Mouse (Mus musculus): ENCODE measurements around the gene Txndc8. TPM values are rescaled to one million over a fixed set of nuclear protein-coding genes. Genes with fewer than 3 reads are reported as not detected.

Txndc8 gene
- total and polyA plus RNA-seq, 2 experiments from 2014 or later: not detected

DNA sequence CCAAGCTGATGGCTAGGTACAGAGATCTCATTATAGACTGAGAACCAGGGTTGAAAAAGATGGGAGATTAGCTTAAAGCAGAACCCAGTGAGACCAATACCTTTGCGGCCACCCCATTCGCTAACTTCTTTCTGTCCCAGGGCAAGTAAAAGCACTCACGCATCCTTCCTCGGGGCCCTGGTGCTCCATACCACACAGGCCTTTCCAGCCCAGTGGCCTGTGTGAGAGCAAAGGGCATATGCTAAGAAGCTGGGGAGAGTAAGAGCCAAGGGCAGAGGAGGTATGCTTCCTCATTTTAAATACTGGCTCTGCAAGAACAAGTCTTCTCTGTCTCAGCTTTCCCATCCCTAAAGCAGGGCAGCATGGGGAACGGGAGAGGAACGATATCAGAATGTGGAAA is 59.1 kb downstream of the Txndc8 start:
- Histone ChIP-seq H3K9me3 (ENCODE audit: low read length) (no peaks in the 10 kb centered on the region), H3K27ac (ENCODE audit: low read depth, low read length) (no peak overlapping the region), H3K9ac (no peak overlapping the region), H3K36me3 (ENCODE audit: insufficient read depth) (peaks cover 53% of the 10 kb centered on the region), H3K4me3 (ENCODE audit: low read depth, low read length) (no peak overlapping the region), H3K4me1 (ENCODE audit: insufficient read depth) (no peaks in the 10 kb centered on the region), H3K4me2 (ENCODE audit: low read depth) (no peak overlapping the region), H3K27me3 (ENCODE audit: insufficient read depth, low read length) (no peaks in the 10 kb centered on the region)
- 94% methylated on average over 6 of the region's 6 CpGs for WGBS
- DNase-seq (no peak), ATAC-seq (no peak)
- no peak for TF ChIP-seq CTCF (IDR thresholded peaks at IDR 0.05; ENCODE audit: low read depth)

DNA sequence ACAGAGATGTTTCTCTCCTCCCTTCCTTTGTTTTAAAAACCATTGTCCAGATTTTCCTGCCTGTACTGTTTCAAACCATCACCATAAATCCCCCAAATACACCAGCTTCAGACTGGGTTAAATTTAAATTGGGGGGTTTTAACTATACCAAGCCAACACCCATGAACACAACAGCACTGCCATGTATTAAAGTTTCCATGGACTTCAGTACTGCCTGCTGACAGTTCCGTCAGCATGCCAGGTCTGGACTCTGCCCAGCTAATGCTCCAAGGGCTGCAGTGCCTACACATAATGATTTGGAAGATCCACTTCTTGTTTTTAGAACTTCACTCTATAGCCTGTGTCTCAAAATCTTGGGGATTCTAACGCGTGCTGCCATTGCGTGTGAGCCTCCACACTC is 61.4 kb downstream of the Txndc8 start:
- Histone ChIP-seq H3K9ac (no peak overlapping the region), H3K9me3 (ENCODE audit: low read length) (no peaks in the 10 kb centered on the region), H3K4me1 (ENCODE audit: insufficient read depth) (no peaks in the 10 kb centered on the region), H3K4me3 (ENCODE audit: low read depth, low read length) (no peak overlapping the region), H3K27me3 (ENCODE audit: insufficient read depth, low read length) (no peaks in the 10 kb centered on the region), H3K4me2 (ENCODE audit: low read depth) (no peak overlapping the region), H3K27ac (ENCODE audit: low read depth, low read length) (no peak overlapping the region), H3K36me3 (ENCODE audit: insufficient read depth) (peaks cover 68% of the 10 kb centered on the region)
- DNase-seq (no peak), ATAC-seq (no peak)
- 94% methylated on average over 4 of the region's 4 CpGs for WGBS
- no peak for TF ChIP-seq CTCF (IDR thresholded peaks at IDR 0.05; ENCODE audit: low read depth)

DNA sequence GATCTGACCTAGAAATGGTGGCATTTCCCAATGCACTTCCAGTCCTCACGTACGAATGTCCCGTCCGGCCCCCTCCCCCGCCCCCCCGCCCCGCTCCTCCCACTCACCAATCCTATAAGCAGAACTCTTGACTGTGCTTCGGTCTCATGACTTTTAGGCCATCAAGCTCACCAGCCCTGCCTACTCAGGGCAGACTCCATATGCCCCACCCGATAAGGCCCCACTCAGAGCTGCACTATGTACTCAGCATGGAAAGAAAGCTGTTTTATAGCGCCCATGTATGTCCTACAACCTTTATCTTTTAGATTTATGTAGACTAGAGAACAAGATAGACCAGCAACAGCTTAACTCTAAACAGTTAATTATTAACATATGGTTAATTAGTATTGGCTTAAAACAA is 61.9 kb downstream of the Txndc8 start:
- 88% methylated on average over 10 of the region's 10 CpGs for WGBS
- Histone ChIP-seq H3K4me2 (ENCODE audit: low read depth) (no peak overlapping the region), H3K4me1 (ENCODE audit: insufficient read depth) (no peaks in the 10 kb centered on the region), H3K27ac (ENCODE audit: low read depth, low read length) (no peak overlapping the region), H3K9ac (no peak overlapping the region), H3K36me3 (ENCODE audit: insufficient read depth) (peaks cover 71% of the 10 kb centered on the region), H3K9me3 (ENCODE audit: low read length) (no peaks in the 10 kb centered on the region), H3K27me3 (ENCODE audit: insufficient read depth, low read length) (no peaks in the 10 kb centered on the region), H3K4me3 (ENCODE audit: low read depth, low read length) (no peak overlapping the region)
- DNase-seq (no peak), ATAC-seq (no peak)
- no peak for TF ChIP-seq CTCF (IDR thresholded peaks at IDR 0.05; ENCODE audit: low read depth)

DNA sequence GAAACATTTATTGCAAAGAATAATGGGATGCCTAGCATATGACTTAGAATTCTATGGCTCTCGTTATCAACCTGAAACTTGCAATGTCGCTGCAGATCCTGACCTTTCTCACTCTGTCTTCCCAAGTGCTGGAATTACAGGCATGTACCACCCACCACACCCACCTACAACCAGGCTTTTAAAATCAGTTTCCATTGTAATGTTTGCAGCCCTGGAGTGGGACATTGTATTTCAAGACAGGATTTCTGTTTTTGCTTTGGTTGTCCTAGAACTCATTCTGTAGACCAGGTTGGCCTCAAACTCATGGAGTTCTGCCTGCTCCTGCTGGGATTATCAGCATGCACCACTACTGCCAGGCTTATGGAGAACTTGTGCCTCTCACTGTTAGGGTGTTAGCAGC is 66.0 kb downstream of the Txndc8 start:
- Histone ChIP-seq H3K9ac (no peak overlapping the region), H3K9me3 (ENCODE audit: low read length) (no peaks in the 10 kb centered on the region), H3K36me3 (ENCODE audit: insufficient read depth) (peaks cover 42% of the 10 kb centered on the region), H3K4me2 (ENCODE audit: low read depth) (no peak overlapping the region), H3K27me3 (ENCODE audit: insufficient read depth, low read length) (no peaks in the 10 kb centered on the region), H3K4me1 (ENCODE audit: insufficient read depth) (no peaks in the 10 kb centered on the region), H3K27ac (ENCODE audit: low read depth, low read length) (no peak overlapping the region), H3K4me3 (ENCODE audit: low read depth, low read length) (no peak overlapping the region)
- WGBS: 91% methylated on average over 2 of the region's 2 CpGs
- DNase-seq (no peak), ATAC-seq (no peak)
- no peak for TF ChIP-seq CTCF (IDR thresholded peaks at IDR 0.05; ENCODE audit: low read depth)

DNA sequence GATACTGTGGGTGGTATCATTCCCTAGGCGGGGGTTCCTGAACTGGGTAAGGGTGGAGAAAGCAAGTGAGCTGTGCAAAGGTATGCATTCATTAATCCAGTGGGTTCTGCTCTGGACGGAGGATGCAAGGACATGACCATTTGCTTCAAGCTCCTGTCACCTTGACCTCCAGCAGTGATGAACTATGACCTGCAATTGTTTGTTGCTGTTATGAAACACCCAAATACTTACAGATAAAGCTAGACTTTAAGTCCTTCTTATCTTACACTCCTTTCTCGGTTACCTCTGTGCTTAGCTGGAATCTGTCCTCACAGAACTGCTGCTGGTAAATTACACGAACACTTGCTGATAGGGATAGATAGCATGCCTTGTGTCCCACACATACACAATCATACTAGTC is 68.3 kb downstream of the Txndc8 start:
- no peak for TF ChIP-seq CTCF (IDR thresholded peaks at IDR 0.05; ENCODE audit: low read depth)
- Histone ChIP-seq H3K36me3 (ENCODE audit: insufficient read depth) (peaks cover 25% of the 10 kb centered on the region), H3K4me2 (ENCODE audit: low read depth) (no peak overlapping the region), H3K4me1 (ENCODE audit: insufficient read depth) (no peaks in the 10 kb centered on the region), H3K27ac (ENCODE audit: low read depth, low read length) (no peak overlapping the region), H3K9me3 (ENCODE audit: low read length) (no peaks in the 10 kb centered on the region), H3K4me3 (ENCODE audit: low read depth, low read length) (no peak overlapping the region), H3K9ac (no peak overlapping the region), H3K27me3 (ENCODE audit: insufficient read depth, low read length) (no peaks in the 10 kb centered on the region)
- 92% methylated on average over 4 of the region's 4 CpGs for WGBS
- no peak for DNase-seq
- ATAC-seq: no peak

DNA sequence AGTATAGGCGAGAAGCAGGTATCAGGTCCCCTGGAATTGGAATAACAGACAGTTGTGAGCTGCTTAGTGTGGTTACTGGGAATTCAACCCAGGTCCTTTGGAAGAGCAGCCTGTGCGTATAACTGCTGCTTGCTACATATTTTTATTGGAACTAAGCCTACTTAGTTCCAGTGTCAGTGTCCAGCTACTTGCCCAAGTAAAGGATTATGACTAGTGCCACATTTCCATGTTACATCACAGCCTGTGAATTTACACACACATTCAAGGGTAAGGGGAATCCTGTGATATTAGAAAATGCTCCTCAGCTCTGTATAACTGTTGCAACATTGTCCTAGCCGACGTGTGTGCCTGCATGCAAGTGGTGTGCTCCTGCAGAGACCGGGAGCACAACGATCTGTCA is 71.6 kb downstream of the Txndc8 start:
- DNase-seq (no peak), ATAC-seq (no peak)
- H3K27ac ChIP-seq (ENCODE audit: low read depth, low read length): no peak overlapping the region
- no peak overlapping the region for H3K4me2 ChIP-seq (ENCODE audit: low read depth)
- H3K4me3 ChIP-seq (ENCODE audit: low read depth, low read length): no peak overlapping the region
- H3K4me1 ChIP-seq (ENCODE audit: insufficient read depth): no peaks in the 10 kb centered on the region
- 90% methylated on average over 6 of the region's 6 CpGs for WGBS
- H3K36me3 ChIP-seq (ENCODE audit: insufficient read depth): peaks cover 2% of the 10 kb centered on the region; the same call in 1 of the 2 replicates
- no peaks in the 10 kb centered on the region for H3K27me3 ChIP-seq (ENCODE audit: insufficient read depth, low read length)
- no peak for TF ChIP-seq CTCF (IDR thresholded peaks at IDR 0.05; ENCODE audit: low read depth)
- no peaks in the 10 kb centered on the region for H3K9me3 ChIP-seq (ENCODE audit: low read length)
- no peak overlapping the region for H3K9ac ChIP-seq

DNA sequence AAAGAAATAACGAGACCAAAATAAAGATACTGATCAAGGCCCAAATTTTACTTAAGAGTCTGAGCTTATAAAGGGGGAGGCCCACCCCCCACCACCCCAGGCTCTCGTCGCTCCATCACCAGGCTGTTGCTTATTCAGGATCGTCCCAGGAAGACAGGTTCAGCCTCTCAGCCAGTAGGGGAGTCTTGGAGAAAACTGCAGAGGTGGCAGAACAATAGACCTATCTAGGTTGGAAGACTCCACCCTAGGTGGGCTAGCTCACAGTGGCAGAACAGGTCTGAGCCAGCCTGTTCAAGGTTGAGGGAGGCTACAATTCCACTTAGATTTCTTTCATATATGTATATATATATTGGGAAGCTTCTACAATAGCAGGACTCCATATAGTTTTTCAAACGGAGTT is 74.7 kb downstream of the Txndc8 start:
- Histone ChIP-seq H3K27ac (ENCODE audit: low read depth, low read length) (no peak overlapping the region), H3K9me3 (ENCODE audit: low read length) (no peaks in the 10 kb centered on the region), H3K27me3 (ENCODE audit: insufficient read depth, low read length) (no peaks in the 10 kb centered on the region), H3K4me1 (ENCODE audit: insufficient read depth) (no peaks in the 10 kb centered on the region), H3K4me3 (ENCODE audit: low read depth, low read length) (no peak overlapping the region), H3K4me2 (ENCODE audit: low read depth) (no peak overlapping the region), H3K36me3 (ENCODE audit: insufficient read depth) (no peaks in the 10 kb centered on the region), H3K9ac (no peak overlapping the region)
- DNase-seq (no peak), ATAC-seq (no peak)
- TF ChIP-seq CTCF (IDR thresholded peaks at IDR 0.05; ENCODE audit: low read depth): no peak
- WGBS: 84% methylated on average over 5 of the region's 5 CpGs

Other genes starting within 250 kb of the Txndc8 start
- gene D630039A03Rik, start 92.8 kb downstream of the Txndc8 start, total RNA-seq (2014; rRNA removed): 0.29 TPM in 1 of 2 replicates, not detected in the other
- not detected in 2 replicates for gene D630039A03Rik, start 92.8 kb downstream of the Txndc8 start, polyA plus RNA-seq (2015; fragmentation: Nextera tagmentation; extraction: Ambion mirVana)
- 92.1 and 115 TPM in 2 replicates for gene Txn1, start 52.7 kb downstream of the Txndc8 start, total RNA-seq (2014; rRNA removed)
- 340 and 365 TPM in 2 replicates for gene Txn1, start 52.7 kb downstream of the Txndc8 start, polyA plus RNA-seq (2015; fragmentation: Nextera tagmentation; extraction: Ambion mirVana)
- gene Svep1, start 197.7 kb upstream of the Txndc8 start, total RNA-seq (2014; rRNA removed): 1.3 and 3.0 TPM in 2 replicates
- gene Svep1, start 197.7 kb upstream of the Txndc8 start, polyA plus RNA-seq (2015; fragmentation: Nextera tagmentation; extraction: Ambion mirVana): 0.21 and 0.47 TPM in 2 replicates